Mouse (Mus musculus) MEL (cell line): ENCODE results near the gene Ten1. TPM values are rescaled to one million over a fixed set of nuclear protein-coding genes. Genes with fewer than 3 reads are reported as not detected.

Source experiments
- DNase-seq: peaks from one replicate; pipeline ENCODE4 v3.0.0; 2011; ENCODE audit warnings: low read depth, low spot score
- H3K27ac ChIP-seq: 2 replicates; pipeline ENCODE4 v1.5.1; 2012; ENCODE audit warnings: low read depth, mild to moderate bottlenecking, control low read depth, low read length, moderate library complexity; ENCODE audit not compliant: control insufficient read depth
- H3K27me3 ChIP-seq, 2 experiments: fragments of 150-350 bp in 1 of 2; sonication (generic) in 1 of 2; 2 replicates each; pipeline ENCODE4 v1.6.1; 2012; ENCODE audit warnings: low read length in 2 of 2, mild to moderate bottlenecking in 2 of 2, improper control_type of control experiment in 1 of 2, moderate library complexity in 1 of 2; ENCODE audit not compliant: insufficient read depth in 2 of 2, control insufficient read depth in 1 of 2
- H3K36me3 ChIP-seq, 2 experiments: 2 replicates each; pipeline ENCODE4 v1.6.1; 2012 to 2014; ENCODE audit warnings: low read length in 2 of 2, improper control_type of control experiment in 1 of 2, inconsistent platforms in 1 of 2, mild to moderate bottlenecking in 1 of 2; ENCODE audit not compliant: insufficient read depth in 2 of 2, control insufficient read depth in 1 of 2
- H3K4me1 ChIP-seq, 2 experiments: fragments of 150-350 bp in 1 of 2; sonication (generic) in 1 of 2; 2 replicates each; pipeline ENCODE4 v1.6.1; 2012; ENCODE audit warnings: low read length in 2 of 2, improper control_type of control experiment in 1 of 2, mild to moderate bottlenecking in 1 of 2; ENCODE audit not compliant: insufficient read depth in 2 of 2, control insufficient read depth in 1 of 2
- H3K4me3 ChIP-seq, 2 experiments: fragments of 150-350 bp in 1 of 2; sonication (generic) in 1 of 2; 2 replicates each; pipeline ENCODE4 v1.5.1; 2012; ENCODE audit warnings: low read depth in 2 of 2, low read length in 2 of 2, mild to moderate bottlenecking in 2 of 2, moderate library complexity in 2 of 2, control low read depth in 1 of 2, improper control_type of control experiment in 1 of 2; ENCODE audit not compliant: control insufficient read depth in 1 of 2, insufficient read depth in 1 of 2
- H3K79me2 ChIP-seq: 2 replicates; pipeline ENCODE4 v1.6.1; 2012; ENCODE audit warnings: mild to moderate bottlenecking, low read length, moderate library complexity; ENCODE audit not compliant: control insufficient read depth, poor library complexity, insufficient read depth
- H3K9ac ChIP-seq: 2 replicates; pipeline ENCODE4 v1.6.1; 2012; ENCODE audit warnings: low read depth, mild to moderate bottlenecking, control low read depth, low read length, moderate library complexity; ENCODE audit not compliant: control insufficient read depth, poor library complexity, severe bottlenecking
- H3K9me3 ChIP-seq: fragments of 150-350 bp; sonication (generic); replicated peaks from 2 replicates; pipeline ENCODE4 v1.6.1; 2012; ENCODE audit warnings: mild to moderate bottlenecking, low read length, improper control_type of control experiment, moderate library complexity; ENCODE audit not compliant: insufficient read depth
- CHD1 ChIP-seq: IDR thresholded peaks from 2 replicates; pipeline ENCODE4 v1.6.1; 2012; ENCODE audit warnings: low read depth, mild to moderate bottlenecking, inconsistent platforms, low read length, improper control_type of control experiment
- E2F4 ChIP-seq: IDR thresholded peaks from 2 replicates; pipeline ENCODE4 v1.6.1; 2011; ENCODE audit warnings: low read depth, low read length, improper control_type of control experiment, borderline replicate concordance
- EP300 ChIP-seq, 2 experiments: IDR thresholded peaks; 2 replicates each; pipeline ENCODE4 v1.6.1; 2011; ENCODE audit warnings: improper control_type of control experiment in 2 of 2, low read length in 2 of 2, low read depth in 1 of 2, mild to moderate bottlenecking in 1 of 2
- ETS1 ChIP-seq: IDR thresholded peaks from 2 replicates; pipeline ENCODE4 v1.6.1; 2012; ENCODE audit warnings: low read depth, mild to moderate bottlenecking, inconsistent platforms, low read length, improper control_type of control experiment, moderate library complexity
- GABPA ChIP-seq: IDR thresholded peaks from 2 replicates; pipeline ENCODE4 v1.6.1; 2012; ENCODE audit warnings: low read depth, mild to moderate bottlenecking, inconsistent platforms, low read length, improper control_type of control experiment, moderate library complexity
- HCFC1 ChIP-seq: IDR thresholded peaks from 2 replicates; pipeline ENCODE4 v1.6.1; 2012; ENCODE audit warnings: low read depth, mild to moderate bottlenecking, inconsistent platforms, low read length, improper control_type of control experiment, moderate library complexity
- JUND ChIP-seq: IDR thresholded peaks from 2 replicates; pipeline ENCODE4 v1.6.1; 2011; ENCODE audit warnings: low read depth, mild to moderate bottlenecking, improper control_type of control experiment, low read length
- MAFK ChIP-seq: IDR thresholded peaks from 2 replicates; pipeline ENCODE4 v1.6.1; 2011; ENCODE audit warnings: low read depth, mild to moderate bottlenecking, low read length, improper control_type of control experiment, borderline replicate concordance
- MAX ChIP-seq: IDR thresholded peaks from 2 replicates; pipeline ENCODE4 v1.6.1; 2011; ENCODE audit warnings: low read length, improper control_type of control experiment
- MAZ ChIP-seq: IDR thresholded peaks from 2 replicates; pipeline ENCODE4 v1.6.1; 2012; ENCODE audit warnings: low read depth, mild to moderate bottlenecking, inconsistent platforms, low read length, improper control_type of control experiment
- MEF2A ChIP-seq: IDR thresholded peaks from 2 replicates; pipeline ENCODE4 v1.6.1; 2014; ENCODE audit warnings: low read depth, mild to moderate bottlenecking, inconsistent platforms, low read length, improper control_type of control experiment; ENCODE audit not compliant: poor library complexity, insufficient replicate concordance, severe bottlenecking; ENCODE audit errors: extremely low read depth
- MYB ChIP-seq: IDR thresholded peaks from 2 replicates; pipeline ENCODE4 v1.6.1; 2011; ENCODE audit warnings: mild to moderate bottlenecking, low read depth, low read length, improper control_type of control experiment
- MYC ChIP-seq: IDR thresholded peaks from 2 replicates; pipeline ENCODE4 v1.6.1; 2011; ENCODE audit warnings: low read depth, mild to moderate bottlenecking, low read length, improper control_type of control experiment, moderate library complexity
- POLR2A ChIP-seq, 2 experiments: IDR thresholded peaks; 2 replicates each; pipeline ENCODE4 v1.6.1; 2011 to 2012; ENCODE audit warnings: low read length in 2 of 2, mild to moderate bottlenecking in 2 of 2, control low read depth in 1 of 2, improper control_type of control experiment in 1 of 2, low read depth in 1 of 2, moderate library complexity in 1 of 2; ENCODE audit not compliant: control insufficient read depth in 1 of 2, insufficient read depth in 1 of 2, poor library complexity in 1 of 2
- POLR2AphosphoS2 ChIP-seq: IDR thresholded peaks from 2 replicates; pipeline ENCODE4 v1.6.1; 2011; ENCODE audit warnings: low read length, improper control_type of control experiment
- RCOR1 ChIP-seq: IDR thresholded peaks from 2 replicates; pipeline ENCODE4 v1.6.1; 2012; ENCODE audit warnings: low read depth, mild to moderate bottlenecking, inconsistent platforms, low read length, improper control_type of control experiment
- SMC3 ChIP-seq: IDR thresholded peaks from 2 replicates; pipeline ENCODE4 v1.6.1; 2011; ENCODE audit warnings: low read depth, low read length, improper control_type of control experiment
- TAL1 ChIP-seq: IDR thresholded peaks from 2 replicates; pipeline ENCODE4 v1.6.1; 2012; ENCODE audit warnings: mild to moderate bottlenecking, inconsistent platforms, low read length, moderate library complexity, mixed read lengths
- TBP ChIP-seq: IDR thresholded peaks from 2 replicates; pipeline ENCODE4 v1.8.0; 2011; ENCODE audit warnings: low read depth, low read length, improper control_type of control experiment
- TCF12 ChIP-seq: IDR thresholded peaks from 2 replicates; pipeline ENCODE4 v1.6.1; 2014; ENCODE audit warnings: low read depth, mild to moderate bottlenecking, inconsistent platforms, low read length, improper control_type of control experiment, moderate library complexity
- UBTF ChIP-seq: IDR thresholded peaks from 2 replicates; pipeline ENCODE4 v1.6.1; 2012; ENCODE audit warnings: low read depth, mild to moderate bottlenecking, inconsistent platforms, low read length, improper control_type of control experiment, moderate library complexity, borderline replicate concordance; ENCODE audit not compliant: insufficient read depth
- USF2 ChIP-seq, 2 experiments: IDR thresholded peaks; 2 replicates each; pipeline ENCODE4 v1.6.1; 2011 to 2012; ENCODE audit warnings: improper control_type of control experiment in 2 of 2, low read length in 2 of 2, borderline replicate concordance in 1 of 2, inconsistent platforms in 1 of 2, low read depth in 1 of 2, mild to moderate bottlenecking in 1 of 2; ENCODE audit not compliant: insufficient read depth in 1 of 2
- ZMIZ1 ChIP-seq: IDR thresholded peaks from 2 replicates; pipeline ENCODE4 v1.6.1; 2012; ENCODE audit warnings: low read depth, mild to moderate bottlenecking, inconsistent platforms, low read length, improper control_type of control experiment, moderate library complexity
- ZNF384 ChIP-seq: IDR thresholded peaks from 2 replicates; pipeline ENCODE4 v1.6.1; 2012; ENCODE audit warnings: low read depth, mild to moderate bottlenecking, inconsistent platforms, low read length, improper control_type of control experiment
- polyA plus RNA-seq, 2 experiments: library from polyadenylated mRNA; stranded (reverse) in 1 of 2; unstranded in 1 of 2; fragments of >175 nt in 1 of 2; fragments of >200 nt in 1 of 2; gene quantifications; 2 replicates each; pipeline versions ENCODE4 v1.2.1 to v1.2.4; 2012; ENCODE audit warnings: low replicate concordance in 2 of 2, low read depth in 1 of 2; ENCODE audit not compliant: insufficient read length in 2 of 2, insufficient read depth in 1 of 2, missing spikeins in 1 of 2
- total RNA-seq: library from RNA; depleted of rRNA; stranded (reverse); fragments of 300-350 nt; gene quantifications from 2 replicates; pipeline ENCODE4 v1.2.3, GENCODE M21; 2012

The Ten1 gene
- total and polyA plus RNA-seq, 3 experiments: 60.8 to 66.9 TPM; not detected in 1

DNA sequence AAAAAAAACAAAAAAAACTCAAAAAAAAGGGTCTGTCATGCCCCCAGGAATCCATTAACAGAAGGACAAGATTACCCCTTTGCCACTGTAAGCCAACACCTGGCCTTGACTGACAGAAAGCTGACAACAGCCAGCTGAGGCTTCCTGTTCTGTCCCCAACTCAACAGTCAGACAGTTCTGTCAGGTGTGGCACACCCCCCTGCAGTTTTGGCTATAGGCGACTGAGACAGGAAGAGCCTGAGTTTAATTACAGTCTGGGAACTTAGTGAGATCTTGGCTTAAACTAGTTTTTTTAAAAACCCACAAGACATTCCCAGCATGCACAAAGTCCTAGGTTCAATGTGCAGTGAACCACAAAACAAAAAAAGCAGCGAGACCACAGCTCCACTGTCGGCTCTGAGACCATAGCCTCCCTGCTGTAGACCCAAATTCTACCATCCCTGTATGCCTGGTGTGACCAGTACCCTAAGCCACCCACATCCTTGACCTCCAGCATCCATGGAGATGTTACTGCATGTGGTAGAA lies 54.5 kb downstream of the Ten1 start:
- Histone ChIP-seq H3K9me3 (no peaks in the 10 kb centered on the region), H3K4me3 (no peak overlapping the region), H3K9ac (no peak overlapping the region), H3K4me1 (peaks cover 0 to 3% of the 10 kb centered on the region in 2 experiments; a peak in 1 of 4 replicates), H3K27me3 (no peaks in the 10 kb centered on the region), H3K27ac (no peak overlapping the region), H3K36me3 (peaks cover 7 to 42% of the 10 kb centered on the region in 2 experiments), H3K79me2 (no peaks in the 10 kb centered on the region; the same call in 1 of the 2 replicates)
- TF ChIP-seq MAZ: no peak
- no peak for TF ChIP-seq MYB
- no peak for TF ChIP-seq USF2 (IDR thresholded peaks at IDR 0.05; ENCODE audit: borderline replicate concordance in 1 of 2, insufficient read depth in 1 of 2, low read depth in 1 of 2, low read length in 2 of 2)
- no peak for TF ChIP-seq ZNF384
- no peak for DNase-seq

- Histone ChIP-seq H3K4me1 (peaks cover 0 to 3% of the 10 kb centered on the region in 2 experiments; a peak in 1 of 4 replicates), H3K4me3 (no peak overlapping the region), H3K79me2 (no peaks in the 10 kb centered on the region; the same call in 1 of the 2 replicates), H3K36me3 (peaks cover 7 to 41% of the 10 kb centered on the region in 2 experiments), H3K27ac (peak overlapping the region; percentile 34; the same call in 1 of the 2 replicates), H3K9me3 (no peaks in the 10 kb centered on the region), H3K27me3 (no peaks in the 10 kb centered on the region), H3K9ac (no peak overlapping the region)
- DNase-seq: peak; percentile 68
- no peak for TF ChIP-seq E2F4
- TF ChIP-seq EP300 (IDR thresholded peaks at IDR 0.05; ENCODE audit: low read depth in 1 of 2, low read length in 2 of 2): peak in 1 of 2 experiments; percentile 44; a peak in 1 of 4 replicates
- no peak for TF ChIP-seq TBP
- no peak for TF ChIP-seq MAFK
- TF ChIP-seq RCOR1: no peak
- peak; percentile 14; the same call in 1 of the 2 replicates for TF ChIP-seq ETS1
- no peak for TF ChIP-seq POLR2A (IDR thresholded peaks at IDR 0.05; ENCODE audit: control insufficient read depth in 1 of 2, insufficient read depth in 1 of 2, low read depth in 1 of 2, low read length in 2 of 2, poor library complexity in 1 of 2)
- TF ChIP-seq UBTF: no peak
- TF ChIP-seq MYC: no peak
- TF ChIP-seq HCFC1: no peak
- TF ChIP-seq POLR2AphosphoS2: no peak
- no peak for TF ChIP-seq JUND
- no peak for TF ChIP-seq MAX
- TF ChIP-seq SMC3: no peak
- no peak for TF ChIP-seq ZMIZ1
- no peak for TF ChIP-seq GABPA
- TF ChIP-seq MYB: peak; percentile 56; the same call in 1 of the 2 replicates
- no peak for TF ChIP-seq TCF12
- no peak for TF ChIP-seq MEF2A
- TF ChIP-seq CHD1: no peak
- 0 out of 2 replicates have a peak, but pooled peaks have one; percentile 7 for TF ChIP-seq TAL1
These were observed 56.0 kb downstream of the Ten1 start for GRCm38 (mm10) chr11:116254627-116255026.
